Mouse (Mus musculus) embryo, embryonic 11.5 days (tissue): ENCODE measurements at regions not wholly inside any gene's neighbourhood (a gene's known extent, or its start where the extent isn't known, plus 50 kb on each side); places are given as distances from the start of the nearest gene placed in this dataset.
A peak's percentile ranks its signal among the peaks of the same experiment; 100 is the strongest.

Source experiments
- DNase-seq: peaks from one replicate; pipeline ENCODE4 v3.0.0-alpha.2; 2012; ENCODE audit warnings: low read depth, low spot score

- DNase-seq, result no peak
Measured at GRCm38 (mm10) chr3:146337429-146337828, 67.0 kb upstream of the Ssx2ip start.

- no peak for DNase-seq
Measured at GRCm38 (mm10) chr3:146337861-146338281, 66.6 kb upstream of the Ssx2ip start.

GRCm38 (mm10) chr3:146338445-146338844 lies 66.0 kb upstream of the Ssx2ip start:
- DNase-seq, result no peak

- DNase-seq, result no peak
Measured at GRCm38 (mm10) chr3:146340316-146341055, 64.0 kb upstream of the Ssx2ip start.

- no peak for DNase-seq
Measured at GRCm38 (mm10) chr3:146341652-146342340, 62.6 kb upstream of the Ssx2ip start.

GRCm38 (mm10) chr3:146342727-146343126 lies 61.7 kb upstream of the Ssx2ip start:
- DNase-seq, result no peak

GRCm38 (mm10) chr3:146343649-146344401 lies 60.6 kb upstream of the Ssx2ip start:
- no peak for DNase-seq

- DNase-seq, result no peak
Measured at GRCm38 (mm10) chr3:146344402-146345025, 59.9 kb upstream of the Ssx2ip start.

GRCm38 (mm10) chr3:146345308-146345780 lies 59.1 kb upstream of the Ssx2ip start:
- DNase-seq, result peak; percentile 77

- no peak for DNase-seq
Measured at GRCm38 (mm10) chr3:146345946-146346345, 58.5 kb upstream of the Ssx2ip start.

GRCm38 (mm10) chr3:146347311-146347710 lies 57.1 kb upstream of the Ssx2ip start:
- no peak for DNase-seq

- DNase-seq, result no peak
Measured at GRCm38 (mm10) chr3:146348921-146349320, 55.5 kb upstream of the Ssx2ip start.

- no peak for DNase-seq
Measured at GRCm38 (mm10) chr3:146349393-146349792, 55.0 kb upstream of the Ssx2ip start.

- no peak for DNase-seq
Measured at GRCm38 (mm10) chr3:146350126-146350525, 54.3 kb upstream of the Ssx2ip start.

- no peak for DNase-seq
Measured at GRCm38 (mm10) chr3:146351468-146351867, 53.0 kb upstream of the Ssx2ip start.

- no peak for DNase-seq
Measured at GRCm38 (mm10) chr3:146352187-146352586, 52.3 kb upstream of the Ssx2ip start.

- no peak for DNase-seq
Measured at GRCm38 (mm10) chr3:146353961-146354360, 50.5 kb upstream of the Ssx2ip start.
